16 mouse cellular contexts compared by ENCODE assay signal in the genomic region with DNA sequence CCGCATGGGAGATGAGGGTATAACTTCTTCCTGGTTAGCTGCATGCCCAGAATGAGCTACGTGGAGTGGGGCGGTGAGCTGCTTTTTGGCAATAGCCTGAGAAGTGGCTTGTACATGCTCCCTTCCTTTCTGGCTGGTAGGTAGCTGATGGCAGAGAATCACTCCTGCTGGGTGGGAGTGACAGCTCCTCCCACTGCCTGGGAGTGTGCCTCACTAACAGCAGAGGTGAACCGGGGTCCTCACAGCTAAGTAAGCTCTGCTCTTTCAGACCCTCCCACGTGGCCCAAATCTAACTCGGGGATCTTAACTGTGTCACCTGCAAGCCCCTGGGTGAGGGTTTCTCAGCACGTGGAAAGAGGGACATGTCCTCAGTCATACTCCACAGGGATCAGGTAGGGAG.
"Had no signal": no experiment of that assay in that cellular context is flagged by ENCODE, and none has a peak within 500 bp of the region (broad histone marks: within the 10 kb centered on the region; RNA-seq: fewer than 3 reads in every experiment).

No protein-coding gene starts in this region.

- ATAC-seq: lung, postnatal 0 days; midbrain, embryonic 13.5 days had no signal

- H3K4me2 ChIP-seq: limb, embryonic 12.5 days; liver, embryonic 15.5 days; midbrain, embryonic 13.5 days; neural tube, embryonic 12.5 days had no signal

- H3K9ac ChIP-seq: limb, embryonic 12.5 days; liver, embryonic 15.5 days; midbrain, embryonic 13.5 days; neural tube, embryonic 12.5 days had no signal

- H3K9me3 ChIP-seq: limb, embryonic 12.5 days; liver, embryonic 15.5 days; midbrain, embryonic 13.5 days; neural tube, embryonic 12.5 days had no signal

- H3K27ac ChIP-seq: kidney, postnatal 0 days; limb, embryonic 12.5 days; liver, embryonic 15.5 days; midbrain, embryonic 13.5 days; neural tube, embryonic 12.5 days; stomach, postnatal 0 days had no signal

- H3K4me3 ChIP-seq: limb, embryonic 12.5 days; liver, embryonic 15.5 days; midbrain, embryonic 13.5 days; neural tube, embryonic 12.5 days had no signal

- DNase-seq: kidney, adult 11 months; kidney, adult 9 months; kidney, postnatal 36 days; liver; lung, adult 2 months; lung, postnatal 36 days; right cerebral cortex, postnatal 25 days; thymus, adult 2 months; thymus, postnatal 25 days had no signal
